Mouse (Mus musculus) adrenal gland, postnatal 10 days (tissue): ENCODE measurements at regions not wholly inside any gene's neighbourhood (a gene's known extent, or its start where the extent isn't known, plus 50 kb on each side); places are given as distances from the start of the nearest gene placed in this dataset.

Source experiments
- DNase-seq: peaks from one replicate; pipeline ENCODE4 v3.0.0; 2021; ENCODE audit warnings: mixed read lengths

GRCm38 (mm10) chr6:78899952-78900351, 431.3 kb upstream of the Reg3g start:
- peak; percentile 70 for DNase-seq

DNA sequence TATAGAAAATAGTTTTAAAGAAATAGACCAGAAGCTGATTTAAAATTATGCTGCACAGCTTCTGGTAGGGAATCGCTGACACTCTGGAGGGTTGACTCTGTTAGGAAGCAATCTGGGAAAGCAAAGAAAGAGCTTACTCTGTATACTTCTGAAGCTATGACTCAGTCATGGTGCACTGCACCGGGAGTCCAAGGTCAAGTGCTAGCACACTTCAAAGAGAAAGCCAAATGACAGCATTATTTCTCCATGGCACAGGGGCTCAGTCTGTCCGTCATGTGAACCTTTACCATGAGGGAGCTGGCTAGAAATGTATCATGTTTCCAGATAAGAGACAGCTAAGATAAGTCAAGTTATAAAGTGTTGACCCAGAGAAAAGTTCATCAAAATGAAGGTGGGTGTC, 424.1 kb upstream of the Reg3g start:
- peak; percentile 43 for DNase-seq

GRCm38 (mm10) chr6:78863031-78863430, 394.4 kb upstream of the Reg3g start:
- no peak for DNase-seq

DNA sequence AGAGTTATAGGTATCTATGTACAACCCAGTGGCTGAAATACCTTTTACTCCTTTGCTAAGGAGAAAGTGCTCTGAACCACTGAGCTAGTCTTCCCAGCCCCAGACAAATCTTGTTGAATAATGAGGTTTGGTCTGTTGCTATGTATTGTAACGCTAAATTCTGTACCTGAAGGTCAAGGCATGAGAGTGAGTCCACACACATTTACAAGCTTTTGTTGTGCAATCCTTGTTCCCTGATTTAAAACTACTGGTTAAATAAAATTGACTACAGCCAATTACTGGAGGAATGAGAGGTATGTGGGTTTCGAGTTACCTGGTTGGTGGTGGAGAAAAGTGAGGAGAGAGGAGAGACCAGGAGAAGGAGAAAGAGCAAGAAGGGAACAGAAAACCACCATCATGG, 372.6 kb upstream of the Reg3g start:
- no peak for DNase-seq

DNA sequence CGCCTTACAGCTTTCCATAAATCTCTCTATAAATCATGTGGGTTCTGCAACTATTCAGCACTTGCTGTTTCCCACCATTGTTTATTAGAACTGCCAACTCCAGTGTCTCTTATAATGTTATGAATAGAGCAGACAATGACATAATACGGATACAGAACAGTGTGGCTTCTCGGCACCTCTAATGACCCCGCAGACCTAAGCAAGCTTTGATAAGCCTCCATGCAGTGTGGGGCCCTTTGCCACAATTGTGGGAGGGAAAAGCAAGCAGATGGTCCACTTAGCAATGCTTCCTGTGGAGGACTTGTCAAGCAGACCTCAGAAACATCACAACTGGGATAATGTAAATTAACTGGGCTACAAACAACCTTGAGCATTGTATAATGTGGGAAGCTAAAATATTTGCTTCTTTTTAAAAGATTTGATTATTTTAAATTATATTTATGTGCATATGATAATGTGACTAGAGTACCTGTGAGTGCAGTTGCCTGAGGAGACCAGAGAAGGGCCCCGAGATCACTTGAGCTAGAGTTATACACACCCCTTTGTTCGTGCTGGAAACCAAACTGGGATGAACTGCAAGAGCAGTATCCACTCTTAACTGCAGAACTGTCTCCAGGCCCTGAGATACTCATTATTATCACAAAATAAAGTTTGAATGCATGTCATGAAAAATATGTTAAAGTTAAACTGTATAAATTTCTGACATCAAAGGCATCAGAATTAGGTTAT, 357.4 kb upstream of the Reg3g start:
- DNase-seq, result no peak

DNA sequence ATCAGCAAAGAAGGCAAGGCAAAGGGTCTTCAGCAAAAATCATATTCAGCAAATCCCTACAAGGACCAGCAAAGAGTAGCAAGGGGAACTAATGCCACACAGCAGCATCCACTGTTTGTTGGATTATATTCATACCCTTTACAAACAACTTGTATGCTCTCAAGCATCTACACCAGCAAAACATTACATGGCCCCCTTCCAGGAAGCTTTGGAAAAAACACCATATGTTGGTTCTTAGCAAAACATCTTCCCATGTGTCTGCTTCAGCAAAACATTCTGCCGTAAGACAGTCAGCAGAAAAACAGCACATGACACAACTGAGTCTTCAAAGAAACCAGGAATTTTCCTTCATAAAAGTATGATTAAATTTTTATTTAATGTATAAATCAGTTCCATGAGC, 352.6 kb upstream of the Reg3g start:
- no peak for DNase-seq

GRCm38 (mm10) chr6:78797013-78797412, 328.3 kb upstream of the Reg3g start:
- no peak for DNase-seq

DNA sequence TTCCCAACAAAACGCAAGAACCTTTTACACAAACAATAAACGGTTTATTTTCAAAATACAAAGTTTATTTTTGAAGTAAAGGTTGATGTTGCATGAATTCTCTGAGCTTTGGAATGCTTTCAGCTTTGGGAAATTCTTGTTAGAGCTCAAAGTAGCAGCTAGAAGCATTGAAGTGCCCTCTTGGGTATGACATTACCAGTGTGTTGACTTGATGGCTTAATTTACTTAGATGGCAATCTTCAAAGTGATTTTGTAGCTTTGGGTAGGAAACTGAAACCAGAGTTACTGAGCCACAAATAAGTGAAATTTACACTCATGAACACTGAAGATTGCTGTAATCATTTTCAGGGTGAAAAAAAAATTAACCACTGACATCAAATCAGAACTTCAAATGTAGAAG, 320.3 kb upstream of the Reg3g start:
- no peak for DNase-seq

GRCm38 (mm10) chr6:78757619-78758018, 288.9 kb upstream of the Reg3g start:
- no peak for DNase-seq
